ENCODE assay signal across 9 mouse cellular contexts in genomic region chr13:82892731-82893130, GRCm38 (mm10).
A peak's percentile ranks its signal among the peaks of the same experiment; 100 is the strongest.
DNase-seq lines count a peak whose midpoint lies in the region; ATAC-seq lines count a peak whose summit lies in the region.
"Had no signal": no experiment of that assay in that cellular context is flagged by ENCODE, and none has a peak within 500 bp of the region (broad histone marks: within the 10 kb centered on the region; RNA-seq: fewer than 3 reads in every experiment).

No protein-coding gene starts in this region.

- WGBS in heart, embryonic 11.5 days (ENCODE audit: insufficient replicate concordance) = 54% methylated on average over 2 of the region's 2 CpGs
- 76% methylated on average over 2 of the region's 2 CpGs for WGBS in neural tube, embryonic 15.5 days

- no peak overlapping the region for H3K4me3 ChIP-seq in heart, embryonic 11.5 days (ENCODE audit: low read depth, low read length)
- no peak overlapping the region for H3K4me3 ChIP-seq in neural tube, embryonic 15.5 days (replicated peaks)
- H3K4me3 ChIP-seq: limb, embryonic 15.5 days; neural tube, embryonic 12.5 days had no signal

- no peak overlapping the region for H3K4me2 ChIP-seq in heart, embryonic 11.5 days
- no peak overlapping the region for H3K4me2 ChIP-seq in neural tube, embryonic 15.5 days
- H3K4me2 ChIP-seq: limb, embryonic 15.5 days; neural tube, embryonic 12.5 days had no signal

- no peaks in the 10 kb centered on the region for H3K27me3 ChIP-seq in heart, embryonic 11.5 days (ENCODE audit: control insufficient read depth, insufficient read depth, low read length)
- H3K27me3 ChIP-seq in neural tube, embryonic 15.5 days (replicated peaks) = no peaks in the 10 kb centered on the region
- H3K27me3 ChIP-seq: limb, embryonic 15.5 days; neural tube, embryonic 12.5 days had no signal

- no peak overlapping the region for H3K27ac ChIP-seq in heart, embryonic 11.5 days (ENCODE audit: low read depth, low read length)
- H3K27ac ChIP-seq in neural tube, embryonic 15.5 days (replicated peaks) = no peak overlapping the region
- H3K27ac ChIP-seq: limb, embryonic 15.5 days; neural tube, embryonic 12.5 days had no signal

- no peak overlapping the region for H3K9ac ChIP-seq in heart, embryonic 11.5 days (ENCODE audit: low read depth, low read length)
- no peak overlapping the region for H3K9ac ChIP-seq in neural tube, embryonic 15.5 days (replicated peaks)
- H3K9ac ChIP-seq: limb, embryonic 15.5 days; neural tube, embryonic 12.5 days had no signal

- no peaks in the 10 kb centered on the region for H3K4me1 ChIP-seq in heart, embryonic 11.5 days (ENCODE audit: control insufficient read depth, insufficient read depth, low read length)
- no peaks in the 10 kb centered on the region for H3K4me1 ChIP-seq in neural tube, embryonic 15.5 days
- H3K4me1 ChIP-seq: limb, embryonic 15.5 days; neural tube, embryonic 12.5 days had no signal

- peak; percentile 58 to 66 for DNase-seq in heart, adult 18-20 months
- DNase-seq in 3T3-L1 (ENCODE audit: low read depth, low spot score) = peak; percentile 9
- DNase-seq in Muller cell, postnatal 12 days (ENCODE audit: inconsistent ontology term) = peak; percentile 93
- peak; percentile 9 for DNase-seq in kidney, postnatal 14 days
- DNase-seq in spleen, postnatal 14 days (ENCODE audit: low spot score in 2 of 2) = no peak

- ATAC-seq in heart, embryonic 11.5 days (replicated peaks; ENCODE audit: insufficient number of reproducible peaks, low FRiP score, low TSS enrichment) = no peak
- ATAC-seq in neural tube, embryonic 15.5 days (ENCODE audit: low FRiP score) = no peak

- no peaks in the 10 kb centered on the region for H3K9me3 ChIP-seq in heart, embryonic 11.5 days (replicated peaks; ENCODE audit: control insufficient read depth, low read length)
- no peaks in the 10 kb centered on the region for H3K9me3 ChIP-seq in neural tube, embryonic 15.5 days (replicated peaks)
- H3K9me3 ChIP-seq: limb, embryonic 15.5 days; neural tube, embryonic 12.5 days had no signal

- no peaks in the 10 kb centered on the region for H3K36me3 ChIP-seq in heart, embryonic 11.5 days (ENCODE audit: control insufficient read depth, insufficient read depth, low read length)
- H3K36me3 ChIP-seq in neural tube, embryonic 15.5 days = no peaks in the 10 kb centered on the region
- H3K36me3 ChIP-seq: limb, embryonic 15.5 days; neural tube, embryonic 12.5 days had no signal

Comparison
In these comparisons a context has a peak if more than half of its experiments do, and no peak if none do; other contexts are left out.
1. DNase-seq: peak in heart, adult 18-20 months (2 of 2), 3T3-L1 (single experiment), Muller cell, postnatal 12 days (single experiment) and kidney, postnatal 14 days (single experiment); none in spleen, postnatal 14 days (0 of 2).